Mouse (Mus musculus) kidney, postnatal 0 days (tissue): ENCODE data around the gene Nipal1. TPM values are rescaled to one million over a fixed set of nuclear protein-coding genes. Genes with fewer than 3 reads are reported as not detected.

Experiments
- ATAC-seq: fragments of 200-750 bp; cut with Nextera tagmentation; replicated peaks from 2 replicates; pipeline ENCODE4 v1.8.0; 2017; ENCODE audit warnings: low read depth, moderate number of reproducible peaks, moderate TSS enrichment, moderate library complexity; ENCODE audit not compliant: low FRiP score
- DNase-seq: peaks from one replicate; pipeline ENCODE4 v3.0.0-alpha.2; 2016; ENCODE audit warnings: low spot score
- H3K27ac ChIP-seq: fragments of 300-500 bp; sonication (generic); 2 replicates; pipeline ENCODE4 v1.5.1; 2014; ENCODE audit warnings: mild to moderate bottlenecking
- H3K27me3 ChIP-seq: fragments of 300-500 bp; sonication (generic); 2 replicates; pipeline ENCODE4 v1.6.1; 2014; ENCODE audit warnings: low read length, mixed read lengths; ENCODE audit not compliant: insufficient read depth
- H3K36me3 ChIP-seq: fragments of 300-500 bp; sonication (generic); 2 replicates; pipeline ENCODE4 v1.6.1; 2014; ENCODE audit warnings: low read length, mixed read lengths; ENCODE audit not compliant: insufficient read depth
- H3K4me1 ChIP-seq: fragments of 300-500 bp; sonication (generic); replicated peaks from 2 replicates; pipeline ENCODE4 v1.6.1; 2014; ENCODE audit warnings: antibody characterized with exemption, low read length, mixed read lengths; ENCODE audit not compliant: insufficient read depth
- H3K4me2 ChIP-seq: fragments of 300-500 bp; sonication (generic); 2 replicates; pipeline ENCODE4 v1.6.1; 2014; ENCODE audit warnings: mild to moderate bottlenecking, low read length, moderate library complexity, mixed read lengths
- H3K4me3 ChIP-seq: fragments of 300-500 bp; sonication (generic); replicated peaks from 2 replicates; pipeline ENCODE4 v1.5.1; 2014; ENCODE audit warnings: low read depth, low read length
- H3K9ac ChIP-seq: fragments of 300-500 bp; sonication (generic); 2 replicates; pipeline ENCODE4 v1.6.1; 2014; ENCODE audit warnings: low read depth, low read length
- H3K9me3 ChIP-seq: fragments of 300-500 bp; sonication (generic); replicated peaks from 2 replicates; pipeline ENCODE4 v1.6.1; 2016; ENCODE audit warnings: low read length, inconsistent platforms, mixed read lengths
- CTCF ChIP-seq: IDR thresholded peaks from 2 replicates; pipeline ENCODE4 v1.5.1; 2016; ENCODE audit warnings: antibody characterized with exemption, low read depth, mild to moderate bottlenecking, moderate library complexity
- WGBS: fragments of 180-500 bp; shearing (Covaris S2); extraction: QIAGEN DNeasy Blood & Tissue Kit; methylation state at CpG from one replicate; pipeline ENCODE4 v1.1.7; 2014; 5-methylcytosine and 5-hydroxymethylcytosine counted together
- polyA plus RNA-seq: library from polyadenylated mRNA; unstranded; fragments of >200 nt; fragmentation: Nextera tagmentation; extraction: Ambion mirVana; gene quantifications from 2 replicates; pipeline ENCODE4 v1.2.1, GENCODE M21; 2015

The Nipal1 gene
- 8.2 and 12.1 TPM in 2 replicates for polyA plus RNA-seq

GRCm38 (mm10) chr5:72647418-72647907 is at the start of gene Nipal1:
Gene Nipal1, plus strand, starts transcription at chr5:72647795.
- DNase-seq (peak; percentile 85), ATAC-seq (peak; percentile 91)
- H3K4me2 ChIP-seq, result peak within 1 kb of the TSS; percentile 84
- no peaks in the 10 kb centered on the region for H3K9me3 ChIP-seq
- peak within 1 kb of the TSS; percentile 50 for H3K9ac ChIP-seq
- peak within 1 kb of the TSS; percentile 10; the same call in 1 of the 2 replicates for H3K27ac ChIP-seq
- 0 out of 2 replicates have a peak, but pooled peaks cover 4% of the 10 kb centered on the region for H3K4me1 ChIP-seq
- H3K36me3 ChIP-seq, result no peaks in the 10 kb centered on the region
- peak within 1 kb of the TSS; percentile 41 for H3K4me3 ChIP-seq
- WGBS, result 0% methylated on average over 25 of the region's 25 CpGs
- peak; percentile 15; the same call in 1 of the 2 replicates for TF ChIP-seq CTCF
- H3K27me3 ChIP-seq, result no peaks in the 10 kb centered on the region

- H3K4me3 ChIP-seq, result no peak overlapping the region
- H3K9ac ChIP-seq, result no peak overlapping the region
- peak; percentile 69 for ATAC-seq
- no peak overlapping the region for H3K4me2 ChIP-seq
- no peaks in the 10 kb centered on the region for H3K9me3 ChIP-seq
- 7% methylated on average over 5 of the region's 5 CpGs for WGBS
- peak; percentile 68 for DNase-seq
- no peak overlapping the region for H3K27ac ChIP-seq
- H3K4me1 ChIP-seq, result no peaks in the 10 kb centered on the region
- H3K36me3 ChIP-seq, result no peaks in the 10 kb centered on the region
- TF ChIP-seq CTCF, result peak; percentile 73
- no peaks in the 10 kb centered on the region for H3K27me3 ChIP-seq
Observed at GRCm38 (mm10) chr5:72601006-72601405, 46.6 kb upstream of the Nipal1 start.

- ATAC-seq, result no peak
- H3K4me2 ChIP-seq, result no peak overlapping the region
- no peak overlapping the region for H3K9ac ChIP-seq
- no peak for DNase-seq
- H3K27me3 ChIP-seq, result no peaks in the 10 kb centered on the region
- H3K4me1 ChIP-seq, result no peaks in the 10 kb centered on the region
- no peak overlapping the region for H3K27ac ChIP-seq
- WGBS, result 79% methylated on average over 4 of the region's 4 CpGs
- H3K4me3 ChIP-seq, result no peak overlapping the region
- H3K9me3 ChIP-seq, result no peaks in the 10 kb centered on the region
- no peaks in the 10 kb centered on the region for H3K36me3 ChIP-seq
- TF ChIP-seq CTCF, result no peak
Observed at GRCm38 (mm10) chr5:72603138-72603537, 44.5 kb upstream of the Nipal1 start.

- no peaks in the 10 kb centered on the region for H3K36me3 ChIP-seq
- H3K9ac ChIP-seq, result no peak overlapping the region
- no peaks in the 10 kb centered on the region for H3K4me1 ChIP-seq
- H3K4me2 ChIP-seq, result no peak overlapping the region
- no peaks in the 10 kb centered on the region for H3K27me3 ChIP-seq
- WGBS, result 80% methylated on average over 4 of the region's 4 CpGs
- no peak overlapping the region for H3K27ac ChIP-seq
- no peak for ATAC-seq
- no peaks in the 10 kb centered on the region for H3K9me3 ChIP-seq
- no peak for DNase-seq
- no peak for TF ChIP-seq CTCF
- no peak overlapping the region for H3K4me3 ChIP-seq
Observed at GRCm38 (mm10) chr5:72617413-72617812, 30.2 kb upstream of the Nipal1 start.

- 80% methylated on average over 1 of the region's 1 CpGs for WGBS
Observed at GRCm38 (mm10) chr5:72621022-72621421, 26.6 kb upstream of the Nipal1 start.

GRCm38 (mm10) chr5:72630026-72630425 is 17.6 kb upstream of the Nipal1 start:
- Histone ChIP-seq H3K9ac (no peak overlapping the region), H3K27me3 (no peaks in the 10 kb centered on the region), H3K4me3 (no peak overlapping the region), H3K36me3 (no peaks in the 10 kb centered on the region), H3K4me2 (no peak overlapping the region), H3K9me3 (no peaks in the 10 kb centered on the region), H3K4me1 (no peaks in the 10 kb centered on the region), H3K27ac (no peak overlapping the region)
- no peak for DNase-seq
- TF ChIP-seq CTCF, result no peak
- ATAC-seq, result no peak
- WGBS, result 89% methylated on average over 6 of the region's 6 CpGs

More at GRCm38 (mm10) chr5:72621022-72621421, 26.6 kb upstream of the Nipal1 start:
- Histone ChIP-seq H3K36me3 (no peaks in the 10 kb centered on the region), H3K4me3 (no peak overlapping the region), H3K27ac (no peak overlapping the region), H3K9ac (no peak overlapping the region), H3K27me3 (no peaks in the 10 kb centered on the region), H3K9me3 (no peaks in the 10 kb centered on the region), H3K4me1 (no peaks in the 10 kb centered on the region), H3K4me2 (no peak overlapping the region)
- peak; percentile 13; the same call in 1 of the 2 replicates for TF ChIP-seq CTCF
- DNase-seq, result no peak
- no peak for ATAC-seq

GRCm38 (mm10) chr5:72634791-72635271 is 12.8 kb upstream of the Nipal1 start:
- DNase-seq (no peak), ATAC-seq (no peak)
- no peaks in the 10 kb centered on the region for H3K27me3 ChIP-seq
- no peaks in the 10 kb centered on the region for H3K36me3 ChIP-seq
- 77% methylated on average over 9 of the region's 9 CpGs for WGBS
- H3K9ac ChIP-seq, result no peak overlapping the region
- no peak overlapping the region for H3K4me3 ChIP-seq
- H3K4me1 ChIP-seq, result no peaks in the 10 kb centered on the region
- no peak for TF ChIP-seq CTCF
- no peaks in the 10 kb centered on the region for H3K9me3 ChIP-seq
- H3K4me2 ChIP-seq, result no peak overlapping the region
- no peak overlapping the region for H3K27ac ChIP-seq
